Mouse (Mus musculus): ENCODE measurements around the gene Lmcd1.

- no peak for TF ChIP-seq GATA1 (IDR thresholded peaks at IDR 0.05; ENCODE audit: low read length)
- no peak for TF ChIP-seq TAL1 (IDR thresholded peaks at IDR 0.05; ENCODE audit: low read length)
Observed at GRCm38 (mm10) chr6:112379054-112379453, 105.5 kb downstream of the Lmcd1 start.

All from erythroblast, embryonic 14.5 days (primary cell).